Mouse (Mus musculus) limb, embryonic 11.5 days (tissue): ENCODE measurements at regions not wholly inside any gene's neighbourhood (a gene's known extent, or its start where the extent isn't known, plus 50 kb on each side); places are given as distances from the start of the nearest gene placed in this dataset.
A peak's percentile ranks its signal among the peaks of the same experiment; 100 is the strongest.

ENCODE experiments used
- ATAC-seq: fragments of 200-750 bp; cut with Nextera tagmentation; 2 replicates; pipeline ENCODE4 v1.8.0; 2017; ENCODE audit warnings: low read depth; ENCODE audit not compliant: insufficient number of reproducible peaks, low FRiP score, low TSS enrichment
- DNase-seq: peaks from one replicate; pipeline ENCODE4 v3.0.0-alpha.2; 2015; ENCODE audit warnings: low spot score
- H3K27ac ChIP-seq: fragments of 300-500 bp; sonication (generic); replicated peaks from 2 replicates; pipeline ENCODE4 v1.5.1; 2014; ENCODE audit warnings: low read depth, mild to moderate bottlenecking, low read length
- H3K27me3 ChIP-seq: fragments of 300-500 bp; sonication (generic); 2 replicates; pipeline ENCODE4 v1.6.1; 2014; ENCODE audit warnings: mild to moderate bottlenecking, low read length, mixed read lengths; ENCODE audit not compliant: control insufficient read depth, insufficient read depth
- H3K36me3 ChIP-seq: fragments of 300-500 bp; sonication (generic); 2 replicates; pipeline ENCODE4 v1.6.1; 2014; ENCODE audit warnings: mild to moderate bottlenecking, low read length, moderate library complexity, mixed read lengths; ENCODE audit not compliant: control insufficient read depth, insufficient read depth
- H3K4me1 ChIP-seq: fragments of 300-500 bp; sonication (generic); 2 replicates; pipeline ENCODE4 v1.6.1; 2014; ENCODE audit warnings: low read length, mixed read lengths; ENCODE audit not compliant: control insufficient read depth, insufficient read depth
- H3K4me2 ChIP-seq: fragments of 300-500 bp; sonication (generic); 2 replicates; pipeline ENCODE4 v1.6.1; 2014; ENCODE audit warnings: low read depth, mild to moderate bottlenecking, moderate library complexity; ENCODE audit not compliant: severe bottlenecking
- H3K4me3 ChIP-seq: fragments of 300-500 bp; sonication (generic); 2 replicates; pipeline ENCODE4 v1.5.1; 2014; ENCODE audit warnings: low read depth, low read length
- H3K9ac ChIP-seq: fragments of 300-500 bp; sonication (generic); 2 replicates; pipeline ENCODE4 v1.6.1; 2014; ENCODE audit warnings: mild to moderate bottlenecking, low read length
- H3K9me3 ChIP-seq: fragments of 300-500 bp; sonication (generic); 2 replicates; pipeline ENCODE4 v1.6.1; 2016; ENCODE audit warnings: low read length; ENCODE audit not compliant: control insufficient read depth
- WGBS: fragments of 180-500 bp; shearing (Covaris S2); extraction: QIAGEN DNeasy Blood & Tissue Kit; methylation state at CpG from one replicate; pipeline ENCODE4 v1.1.7; 2014; 5-methylcytosine and 5-hydroxymethylcytosine counted together

DNA sequence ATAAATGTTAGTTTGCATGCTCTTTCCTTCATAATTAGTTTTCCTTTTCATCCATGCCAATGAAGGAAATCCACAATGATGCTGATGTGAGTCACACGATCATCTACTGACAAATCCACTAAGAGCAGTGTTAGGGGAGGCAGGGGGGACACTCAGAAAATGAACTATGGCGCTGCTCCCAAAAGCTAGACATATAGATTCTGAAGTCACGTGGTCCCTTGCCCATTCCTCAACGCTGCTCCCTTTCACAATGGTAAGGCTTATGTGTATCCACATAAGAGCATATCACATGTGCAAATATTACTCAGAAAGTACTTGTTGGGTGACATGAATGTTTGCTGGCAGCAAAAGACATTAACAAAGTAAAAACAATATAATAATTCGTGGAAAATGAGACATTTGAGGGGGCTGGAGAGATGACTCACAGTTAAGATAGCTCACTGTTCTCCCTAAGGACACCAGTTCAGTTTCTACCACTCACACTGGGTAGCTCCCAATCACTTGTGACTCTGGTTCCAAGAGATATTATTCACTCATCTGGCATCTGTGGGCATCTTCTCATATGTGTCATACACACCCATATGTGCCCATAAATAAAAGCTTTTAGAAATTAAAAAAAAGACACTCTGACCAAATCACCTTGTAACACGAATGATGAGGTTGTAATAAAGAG lies 88.3 kb upstream of the Ccdc190 start:
- Histone ChIP-seq H3K27ac (no peak overlapping the region), H3K9ac (no peak overlapping the region), H3K27me3 (no peaks in the 10 kb centered on the region), H3K4me3 (no peak overlapping the region), H3K9me3 (no peaks in the 10 kb centered on the region), H3K4me2 (no peak overlapping the region), H3K36me3 (no peaks in the 10 kb centered on the region), H3K4me1 (no peaks in the 10 kb centered on the region)
- whole genome bisulfite sequencing = 84% methylated on average over 6 of the region's 6 CpGs
- no peak for DNase-seq
- ATAC-seq = no peak

DNA sequence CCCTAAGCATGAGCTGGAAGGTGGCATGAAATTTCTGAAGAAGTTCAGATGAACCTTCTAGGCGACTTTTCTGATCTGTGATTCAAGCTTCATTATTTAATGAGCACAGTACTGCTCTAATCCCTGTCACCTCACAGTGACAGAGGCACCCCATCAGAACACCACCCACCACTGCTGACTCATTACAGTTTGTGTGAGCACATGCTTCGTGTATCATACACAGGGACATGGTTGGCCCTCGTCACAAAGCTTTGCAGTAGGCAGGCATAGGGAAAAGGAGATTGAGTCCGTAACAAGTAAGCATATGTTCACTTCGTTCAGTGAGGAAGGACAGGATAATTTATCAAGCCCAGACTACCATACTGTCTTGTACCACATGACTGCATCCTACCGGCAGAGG lies 85.9 kb upstream of the Rgs4 start:
- 75% methylated on average over 6 of the region's 6 CpGs for WGBS
- Histone ChIP-seq H3K27ac (no peak overlapping the region), H3K27me3 (no peaks in the 10 kb centered on the region), H3K9ac (no peak overlapping the region), H3K4me1 (no peaks in the 10 kb centered on the region), H3K4me2 (no peak overlapping the region), H3K9me3 (no peaks in the 10 kb centered on the region), H3K4me3 (no peak overlapping the region), H3K36me3 (no peaks in the 10 kb centered on the region)
- DNase-seq = no peak
- ATAC-seq = no peak

DNA sequence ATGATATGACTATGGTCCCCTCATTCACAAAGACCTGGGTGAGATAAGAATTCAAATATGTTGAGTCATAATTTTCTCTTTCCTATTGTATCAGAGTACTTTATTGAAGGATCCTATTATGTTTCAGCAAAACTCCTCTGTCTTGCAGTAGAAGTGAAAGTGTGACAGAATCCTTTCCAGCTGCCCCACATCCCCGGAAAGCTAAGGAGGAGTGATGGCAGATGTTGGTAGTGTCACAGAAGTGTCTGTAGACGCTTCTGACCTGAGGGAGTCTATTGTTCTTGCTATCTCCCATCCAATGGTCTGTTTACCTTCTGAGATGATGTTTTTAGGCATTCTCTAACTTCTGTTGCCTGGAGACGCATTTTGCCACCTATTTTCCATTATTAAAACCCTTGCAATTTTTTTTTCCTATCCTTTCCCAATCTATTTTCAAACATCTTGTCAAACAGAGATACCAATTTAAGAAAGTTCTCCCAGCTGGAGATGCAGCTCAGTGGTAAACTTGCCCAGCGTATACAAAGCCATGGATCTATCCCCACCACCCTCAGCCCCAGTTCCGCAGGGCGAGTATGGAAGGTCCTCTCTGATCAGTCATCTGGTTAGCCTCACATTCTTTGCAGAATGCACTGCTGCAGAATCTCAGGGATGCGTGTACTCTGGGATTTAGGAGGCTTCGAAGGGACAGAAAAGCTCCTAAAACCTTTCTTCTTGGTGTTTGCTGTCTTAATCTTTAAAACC lies 84.1 kb upstream of the Rgs4 start:
- H3K36me3 ChIP-seq = no peaks in the 10 kb centered on the region
- no peaks in the 10 kb centered on the region for H3K9me3 ChIP-seq
- H3K4me3 ChIP-seq = no peak overlapping the region
- DNase-seq = no peak
- ATAC-seq = no peak
- no peak overlapping the region for H3K4me2 ChIP-seq
- H3K27me3 ChIP-seq = no peaks in the 10 kb centered on the region
- H3K4me1 ChIP-seq = no peaks in the 10 kb centered on the region
- WGBS = 74% methylated on average over 8 of the region's 8 CpGs
- H3K27ac ChIP-seq = no peak overlapping the region
- H3K9ac ChIP-seq = no peak overlapping the region

- no peak for ATAC-seq
These were observed 83.2 kb upstream of the Rgs4 start for GRCm38 (mm10) chr1:169830596-169830995.

DNA sequence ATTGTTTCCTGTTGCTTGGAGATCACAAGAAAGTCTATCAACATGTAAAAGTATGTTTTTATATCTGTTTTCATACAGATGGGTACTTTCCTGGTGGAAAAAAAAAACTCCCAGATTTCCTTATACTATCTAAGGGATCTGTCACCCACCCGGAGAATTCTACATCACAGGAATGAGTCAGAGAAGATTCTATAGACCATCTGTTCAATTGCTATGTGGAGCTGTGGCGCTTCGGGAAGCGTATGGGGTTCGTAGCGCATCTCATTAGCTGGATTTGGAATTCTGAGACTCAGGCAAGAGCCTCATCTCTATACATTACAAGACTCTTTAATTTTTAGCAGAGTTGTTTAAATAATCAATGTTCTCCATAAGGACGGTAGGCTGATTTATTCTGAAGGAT lies 74.6 kb upstream of the Rgs4 start:
- no peaks in the 10 kb centered on the region for H3K36me3 ChIP-seq
- no peak for ATAC-seq
- WGBS = 91% methylated on average over 7 of the region's 7 CpGs

More at GRCm38 (mm10) chr1:169830596-169830995, 83.2 kb upstream of the Rgs4 start:
- H3K9me3 ChIP-seq = no peaks in the 10 kb centered on the region
- H3K4me2 ChIP-seq = no peak overlapping the region
- no peak overlapping the region for H3K4me3 ChIP-seq
- no peaks in the 10 kb centered on the region for H3K36me3 ChIP-seq
- no peaks in the 10 kb centered on the region for H3K27me3 ChIP-seq
- DNase-seq = no peak
- H3K27ac ChIP-seq = no peak overlapping the region
- WGBS = 51% methylated on average over 1 of the region's 1 CpGs
- no peak overlapping the region for H3K9ac ChIP-seq
- no peaks in the 10 kb centered on the region for H3K4me1 ChIP-seq

GRCm38 (mm10) chr1:169819404-169819949 lies 72.0 kb upstream of the Rgs4 start:
- H3K27ac ChIP-seq = no peak overlapping the region
- H3K9me3 ChIP-seq = no peaks in the 10 kb centered on the region
- no peaks in the 10 kb centered on the region for H3K27me3 ChIP-seq
- ATAC-seq = peak; percentile 47; the same call in 1 of the 2 replicates
- H3K9ac ChIP-seq = no peak overlapping the region
- H3K4me1 ChIP-seq = no peaks in the 10 kb centered on the region
- 81% methylated on average over 5 of the region's 5 CpGs for WGBS
- no peak overlapping the region for H3K4me3 ChIP-seq
- no peaks in the 10 kb centered on the region for H3K36me3 ChIP-seq
- DNase-seq = no peak
- H3K4me2 ChIP-seq = no peak overlapping the region

More for the DNA sequence above, 74.6 kb upstream of the Rgs4 start:
- no peak overlapping the region for H3K4me2 ChIP-seq
- no peaks in the 10 kb centered on the region for H3K9me3 ChIP-seq
- no peak overlapping the region for H3K4me3 ChIP-seq
- no peaks in the 10 kb centered on the region for H3K4me1 ChIP-seq
- no peaks in the 10 kb centered on the region for H3K27me3 ChIP-seq
- no peak for DNase-seq
- H3K9ac ChIP-seq = no peak overlapping the region
- H3K27ac ChIP-seq = no peak overlapping the region

- WGBS = 67% methylated on average over 6 of the region's 6 CpGs
- no peaks in the 10 kb centered on the region for H3K4me1 ChIP-seq
- no peak overlapping the region for H3K9ac ChIP-seq
- DNase-seq (no peak), ATAC-seq (no peak)
- no peak overlapping the region for H3K4me3 ChIP-seq
- no peaks in the 10 kb centered on the region for H3K9me3 ChIP-seq
- H3K27me3 ChIP-seq = no peaks in the 10 kb centered on the region
- no peak overlapping the region for H3K4me2 ChIP-seq
- H3K36me3 ChIP-seq = no peaks in the 10 kb centered on the region
- no peak overlapping the region for H3K27ac ChIP-seq
These were observed 69.5 kb upstream of the Rgs4 start for GRCm38 (mm10) chr1:169816939-169817338.

GRCm38 (mm10) chr1:169812512-169813101 lies 65.2 kb upstream of the Rgs4 start:
- H3K4me3 ChIP-seq = no peak overlapping the region
- H3K27ac ChIP-seq = no peak overlapping the region
- no peaks in the 10 kb centered on the region for H3K4me1 ChIP-seq
- H3K27me3 ChIP-seq = no peaks in the 10 kb centered on the region
- H3K36me3 ChIP-seq = no peaks in the 10 kb centered on the region
- WGBS = 86% methylated on average over 9 of the region's 9 CpGs
- no peak for ATAC-seq
- no peaks in the 10 kb centered on the region for H3K9me3 ChIP-seq
- H3K9ac ChIP-seq = no peak overlapping the region
- no peak overlapping the region for H3K4me2 ChIP-seq
- no peak for DNase-seq
